In the genomic region with DNA sequence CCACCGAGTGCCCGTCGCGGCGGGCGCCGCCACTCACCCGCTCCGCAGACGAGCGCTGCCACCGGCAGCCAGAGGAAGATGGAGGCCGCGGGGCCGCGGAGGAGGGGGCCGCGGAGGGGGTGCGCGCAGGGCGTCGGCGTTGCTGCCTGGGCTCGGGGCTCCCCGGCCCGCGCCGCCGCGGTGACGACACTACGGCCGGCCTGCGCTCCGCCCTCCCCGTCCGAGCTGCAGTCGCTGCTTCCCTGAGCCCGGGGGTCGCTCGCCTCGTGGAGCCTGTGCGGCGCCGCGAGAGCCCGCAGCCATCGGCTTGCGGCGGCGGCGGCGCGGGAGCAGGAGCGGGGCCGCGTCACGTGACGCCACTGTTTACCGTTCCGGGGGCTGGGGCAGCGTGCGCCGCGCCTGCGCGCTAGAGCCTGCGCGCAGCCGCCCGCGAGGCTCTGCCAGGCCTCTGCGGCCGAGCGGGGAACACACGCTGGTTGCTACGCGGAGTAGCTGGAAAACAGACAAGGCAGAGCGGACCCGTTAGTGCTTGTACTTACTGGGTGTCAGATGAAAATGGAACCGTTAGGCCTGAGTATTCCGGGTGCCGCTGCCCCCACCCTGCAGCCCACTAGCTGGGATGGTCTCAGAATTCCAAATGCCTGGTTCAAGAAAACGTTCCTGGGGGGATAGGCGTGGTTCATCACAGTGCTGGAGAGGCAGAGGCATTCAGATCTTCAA, we compare ENCODE assay signal across 8 mouse cellular contexts. TPM values are rescaled to one million over a fixed set of nuclear protein-coding genes. Genes with fewer than 3 reads are reported as not detected.
DNase-seq lines count a peak whose midpoint lies in the region; ATAC-seq lines count a peak whose summit lies in the region.

Phf3 (minus strand) TSS at position 381 of the 720 bp plus-strand sequence.

- H3K4me2 ChIP-seq in hindbrain, embryonic 12.5 days (replicated peaks), result peak within 1 kb of the TSS; percentile 55

- no peaks in the 10 kb centered on the region for H3K27me3 ChIP-seq in hindbrain, embryonic 12.5 days

- H3K4me1 ChIP-seq in hindbrain, embryonic 12.5 days, result peaks cover 9% of the 10 kb centered on the region

- H3K4me3 ChIP-seq in hindbrain, embryonic 12.5 days, result peak within 1 kb of the TSS; percentile 90

- peak; percentile 95 for DNase-seq in Muller cell, postnatal 12 days (ENCODE audit: inconsistent ontology term)
- peak; percentile 94 for DNase-seq in cerebellum, adult 9-11 months
- DNase-seq in frontal cortex, postnatal 10 days (ENCODE audit: low spot score in 2 of 2), result peak; percentile 84 to 89
- DNase-seq in layer of hippocampus, postnatal 14 days (ENCODE audit: low spot score in 2 of 2), result peak; percentile 90 to 92
- peak; percentile 89 for DNase-seq in lung, postnatal 14 days
- DNase-seq in retina, adult 2 months (ENCODE audit: low read depth, low spot score), result peak; percentile 80
- peak; percentile 88 to 91 for DNase-seq in thymus, postnatal 36 days

- H3K36me3 ChIP-seq in hindbrain, embryonic 12.5 days, result no peaks in the 10 kb centered on the region

- H3K9me3 ChIP-seq in hindbrain, embryonic 12.5 days (replicated peaks), result no peaks in the 10 kb centered on the region

- peak within 1 kb of the TSS; percentile 100 for H3K27ac ChIP-seq in hindbrain, embryonic 12.5 days

- H3K9ac ChIP-seq in hindbrain, embryonic 12.5 days, result peak within 1 kb of the TSS; percentile 97

- under 1% methylated on average over 69 of the region's 85 CpGs for WGBS in hindbrain, embryonic 12.5 days

- ATAC-seq in hindbrain, embryonic 12.5 days (ENCODE audit: low FRiP score), result peak; percentile 94

RNA-seq across cellular contexts. Expression of gene Phf3, which starts in this region (rescaled TPM):
- 50.5 and 54.4 TPM in 2 replicates for polyA plus RNA-seq in hindbrain, embryonic 12.5 days (2016; fragmentation: Nextera tagmentation; extraction: Ambion mirVana)
- 10 to 100 TPM; 81.5 to 83.0 TPM for total RNA-seq in layer of hippocampus, postnatal 14 days (2021)

Comparison
In these comparisons a context has a peak if more than half of its experiments do, and no peak if none do; other contexts are left out.
1. Peak in every context shown above with its lines: DNase-seq, ATAC-seq, H3K4me3 ChIP-seq and H3K27ac ChIP-seq.